Mouse (Mus musculus) neural tube, embryonic 13.5 days (tissue): ENCODE measurements around the gene Gm21976. TPM values are rescaled to one million over a fixed set of nuclear protein-coding genes. Genes with fewer than 3 reads are reported as not detected.
A peak's percentile ranks its signal among the peaks of the same experiment; 100 is the strongest.

Experiments
- ATAC-seq: fragments of 200-750 bp; cut with Nextera tagmentation; 2 replicates; pipeline ENCODE4 v1.8.0; 2017; ENCODE audit warnings: low read depth, mild to moderate bottlenecking, moderate TSS enrichment, moderate library complexity
- H3K27ac ChIP-seq: fragments of 300-500 bp; sonication (generic); replicated peaks from 2 replicates; pipeline ENCODE4 v1.5.1; 2015; ENCODE audit warnings: moderate library complexity, mild to moderate bottlenecking, inconsistent platforms
- H3K27me3 ChIP-seq: fragments of 300-500 bp; sonication (generic); 2 replicates; pipeline ENCODE4 v1.6.1; 2015; ENCODE audit warnings: mild to moderate bottlenecking, inconsistent platforms
- H3K36me3 ChIP-seq: fragments of 300-500 bp; sonication (generic); 2 replicates; pipeline ENCODE4 v1.6.1; 2015; ENCODE audit warnings: mild to moderate bottlenecking, inconsistent platforms
- H3K4me1 ChIP-seq: fragments of 300-500 bp; sonication (generic); replicated peaks from 2 replicates; pipeline ENCODE4 v1.6.1; 2015; ENCODE audit warnings: inconsistent platforms
- H3K4me2 ChIP-seq: fragments of 300-500 bp; sonication (generic); 2 replicates; pipeline ENCODE4 v1.6.1; 2015; ENCODE audit warnings: inconsistent platforms, mild to moderate bottlenecking, moderate library complexity
- H3K4me3 ChIP-seq: fragments of 300-500 bp; sonication (generic); 2 replicates; pipeline ENCODE4 v1.5.1; 2015; ENCODE audit warnings: mild to moderate bottlenecking, inconsistent platforms
- H3K9ac ChIP-seq: fragments of 300-500 bp; sonication (generic); 2 replicates; pipeline ENCODE4 v1.6.1; 2015; ENCODE audit warnings: moderate library complexity, mild to moderate bottlenecking, inconsistent platforms
- H3K9me3 ChIP-seq: fragments of 300-500 bp; sonication (generic); 2 replicates; pipeline ENCODE4 v1.6.1; 2016; ENCODE audit warnings: inconsistent platforms
- WGBS: fragments of 180-500 bp; shearing (Covaris S2); methylation state at CpG from one replicate; pipeline ENCODE4 v1.1.7; 2015; 5-methylcytosine and 5-hydroxymethylcytosine counted together
- polyA plus RNA-seq: library from polyadenylated mRNA; unstranded; fragments of >200 nt; fragmentation: Nextera tagmentation; extraction: Ambion mirVana; gene quantifications from 2 replicates; pipeline ENCODE4 v1.2.1, GENCODE M21; 2015

The Gm21976 gene
- not detected in 2 replicates for polyA plus RNA-seq

DNA sequence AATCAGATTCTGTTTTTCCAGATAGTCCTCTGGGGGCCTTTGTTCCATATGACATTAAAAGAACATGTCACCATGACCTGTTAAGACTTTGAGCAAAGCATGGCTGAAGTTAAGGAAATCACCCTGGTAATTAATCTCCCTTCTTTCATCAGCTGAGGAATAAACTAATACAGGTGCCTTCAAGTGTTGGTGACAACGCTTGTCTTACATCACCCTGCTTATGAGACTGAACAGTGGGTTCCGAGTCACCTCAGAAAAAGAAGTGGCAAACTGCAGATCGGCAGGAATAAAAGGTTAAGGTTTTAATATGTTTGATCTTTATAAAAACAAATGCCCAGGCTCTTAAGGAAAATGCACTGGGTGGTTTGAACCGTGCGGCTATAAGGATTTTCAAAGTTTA is at the start of gene Gm21976:
TSS of gene Gm21976 (plus strand) at position 202 of the 400 bp plus-strand sequence.
- Histone ChIP-seq H3K4me1 (no peaks in the 10 kb centered on the region), H3K27ac (no peak within 1 kb of the TSS), H3K9ac (no peak within 1 kb of the TSS), H3K36me3 (peaks cover 17% of the 10 kb centered on the region), H3K27me3 (no peaks in the 10 kb centered on the region), H3K9me3 (no peaks in the 10 kb centered on the region), H3K4me3 (no peak within 1 kb of the TSS), H3K4me2 (no peak within 1 kb of the TSS)
- WGBS = 89% methylated on average over 5 of the region's 5 CpGs
- no peak for ATAC-seq

DNA sequence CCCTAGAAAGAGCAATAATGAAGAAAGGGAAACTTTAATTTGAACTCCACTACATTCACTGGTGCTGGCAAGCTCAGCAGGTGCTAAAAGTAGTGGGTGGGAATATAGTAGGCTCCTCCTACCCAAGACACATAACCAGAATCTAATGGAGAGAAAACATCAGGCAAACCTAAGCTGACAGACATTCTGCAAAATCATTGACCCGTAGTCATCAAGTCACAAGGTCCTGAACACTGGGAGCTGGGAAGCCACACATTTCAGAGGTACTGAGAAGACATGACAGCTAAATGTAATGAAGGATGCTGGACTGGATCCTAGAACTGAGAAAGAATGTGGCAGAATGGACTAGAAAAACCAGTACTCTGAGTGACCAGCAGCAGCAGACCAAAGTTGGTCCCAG is 49.2 kb upstream of the Gm21976 start:
- Histone ChIP-seq H3K4me1 (no peaks in the 10 kb centered on the region), H3K4me2 (no peak overlapping the region), H3K27me3 (no peaks in the 10 kb centered on the region), H3K9ac (no peak overlapping the region), H3K27ac (no peak overlapping the region), H3K9me3 (no peaks in the 10 kb centered on the region), H3K4me3 (no peak overlapping the region), H3K36me3 (no peaks in the 10 kb centered on the region)
- ATAC-seq = no peak
- WGBS = 92% methylated on average over 1 of the region's 1 CpGs

DNA sequence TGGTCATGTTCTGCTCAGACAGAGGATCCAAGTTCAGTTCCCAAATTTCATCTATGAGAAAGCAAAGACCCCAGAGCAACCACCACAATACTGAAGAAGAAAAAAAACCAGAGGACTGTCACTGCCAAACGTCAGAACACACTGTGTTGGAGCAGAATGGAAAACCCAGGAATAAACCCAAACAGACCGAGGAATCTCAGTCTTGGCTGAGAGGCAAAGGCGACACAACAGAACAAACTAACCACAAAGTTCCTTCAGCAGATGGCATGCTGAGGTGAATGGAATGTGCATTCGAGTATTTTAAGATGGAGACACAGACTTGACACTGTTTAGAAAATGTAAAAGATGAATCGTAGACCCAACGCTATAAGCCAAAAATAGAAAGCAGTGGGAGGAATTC is 44.2 kb upstream of the Gm21976 start:
- no peak overlapping the region for H3K4me2 ChIP-seq
- ATAC-seq = no peak
- 84% methylated on average over 6 of the region's 6 CpGs for WGBS
- H3K27ac ChIP-seq = no peak overlapping the region
- no peaks in the 10 kb centered on the region for H3K36me3 ChIP-seq
- no peaks in the 10 kb centered on the region for H3K4me1 ChIP-seq
- H3K9me3 ChIP-seq = no peaks in the 10 kb centered on the region
- no peaks in the 10 kb centered on the region for H3K27me3 ChIP-seq
- H3K4me3 ChIP-seq = no peak overlapping the region
- H3K9ac ChIP-seq = no peak overlapping the region

DNA sequence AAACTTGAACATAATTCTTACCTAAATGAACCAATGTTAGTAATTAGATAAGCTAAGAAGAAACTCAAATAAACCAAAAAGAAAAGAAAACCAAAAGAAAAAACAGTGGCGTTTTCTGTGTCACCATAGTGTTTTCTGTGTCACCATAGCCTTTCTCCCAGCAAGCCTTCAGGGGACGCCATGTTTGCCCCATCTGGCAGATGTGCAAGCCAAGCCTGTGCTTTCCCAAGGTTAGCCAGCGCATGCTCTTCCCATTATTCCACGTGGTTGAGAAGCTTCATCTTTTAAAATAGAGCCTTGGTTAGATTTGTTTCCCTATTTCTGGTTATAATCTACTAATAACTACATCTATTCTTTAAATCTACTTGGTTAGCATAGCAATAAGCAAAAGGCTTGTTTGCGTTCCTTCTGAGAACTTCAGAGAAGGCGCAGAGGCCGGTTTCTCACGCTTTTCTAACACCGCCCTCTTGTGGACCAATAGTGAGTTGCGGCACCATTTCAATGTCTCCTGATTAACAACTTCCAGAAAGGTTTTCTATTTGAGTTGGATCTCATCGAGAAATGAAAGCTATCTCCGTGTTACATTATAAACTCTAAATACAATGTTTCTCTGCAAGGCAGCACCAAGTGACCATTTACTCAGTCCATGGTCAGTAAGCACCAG is 39.6 kb upstream of the Gm21976 start:
- no peak for ATAC-seq
- no peaks in the 10 kb centered on the region for H3K9me3 ChIP-seq
- no peaks in the 10 kb centered on the region for H3K27me3 ChIP-seq
- H3K4me3 ChIP-seq = no peak overlapping the region
- WGBS = 17% methylated on average over 12 of the region's 12 CpGs
- H3K4me1 ChIP-seq = peaks cover 5% of the 10 kb centered on the region; the same call in 1 of the 2 replicates
- no peak overlapping the region for H3K4me2 ChIP-seq
- H3K9ac ChIP-seq = no peak overlapping the region
- no peak overlapping the region for H3K27ac ChIP-seq
- no peaks in the 10 kb centered on the region for H3K36me3 ChIP-seq

DNA sequence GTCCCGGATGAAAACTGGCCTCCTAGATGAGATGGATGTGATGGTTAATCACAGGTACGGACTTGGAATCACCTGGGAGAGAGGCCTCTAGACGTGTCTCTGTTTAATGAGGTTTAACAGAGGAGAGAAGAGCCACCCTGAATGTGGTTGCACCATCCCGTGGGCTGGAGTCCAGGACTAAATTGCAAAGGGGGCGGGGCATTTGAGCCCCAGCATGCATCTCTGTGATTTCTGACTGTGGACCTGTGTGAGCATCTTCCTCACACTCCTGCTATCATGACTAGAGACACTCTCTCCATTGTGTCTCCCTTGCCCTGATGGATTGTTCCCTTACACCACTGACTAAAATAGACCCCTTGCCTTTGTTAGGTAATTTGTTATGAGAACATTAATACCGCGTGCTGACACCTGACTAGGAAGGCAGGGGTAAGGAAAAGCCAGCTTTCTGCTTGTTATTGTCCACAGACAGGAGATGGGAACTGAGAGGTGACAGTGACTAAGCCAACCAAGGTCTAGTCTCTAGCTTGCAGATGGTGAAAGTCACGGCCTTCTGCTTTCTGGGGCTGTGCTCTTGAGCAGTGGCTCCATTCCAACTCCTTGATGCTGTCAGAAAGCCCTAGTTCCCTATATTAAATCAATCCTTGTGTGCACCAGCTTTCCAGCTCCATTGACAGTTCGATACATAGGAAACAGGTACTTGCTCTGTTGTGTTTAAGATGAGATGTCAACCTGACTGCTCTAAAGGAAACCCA is 38.0 kb upstream of the Gm21976 start:
- Histone ChIP-seq H3K27ac (no peak overlapping the region), H3K4me3 (no peak overlapping the region), H3K4me1 (peaks cover 5% of the 10 kb centered on the region; the same call in 1 of the 2 replicates), H3K27me3 (no peaks in the 10 kb centered on the region), H3K9ac (no peak overlapping the region), H3K9me3 (no peaks in the 10 kb centered on the region), H3K36me3 (no peaks in the 10 kb centered on the region), H3K4me2 (no peak overlapping the region)
- no peak for ATAC-seq
- 71% methylated on average over 9 of the region's 9 CpGs for WGBS

DNA sequence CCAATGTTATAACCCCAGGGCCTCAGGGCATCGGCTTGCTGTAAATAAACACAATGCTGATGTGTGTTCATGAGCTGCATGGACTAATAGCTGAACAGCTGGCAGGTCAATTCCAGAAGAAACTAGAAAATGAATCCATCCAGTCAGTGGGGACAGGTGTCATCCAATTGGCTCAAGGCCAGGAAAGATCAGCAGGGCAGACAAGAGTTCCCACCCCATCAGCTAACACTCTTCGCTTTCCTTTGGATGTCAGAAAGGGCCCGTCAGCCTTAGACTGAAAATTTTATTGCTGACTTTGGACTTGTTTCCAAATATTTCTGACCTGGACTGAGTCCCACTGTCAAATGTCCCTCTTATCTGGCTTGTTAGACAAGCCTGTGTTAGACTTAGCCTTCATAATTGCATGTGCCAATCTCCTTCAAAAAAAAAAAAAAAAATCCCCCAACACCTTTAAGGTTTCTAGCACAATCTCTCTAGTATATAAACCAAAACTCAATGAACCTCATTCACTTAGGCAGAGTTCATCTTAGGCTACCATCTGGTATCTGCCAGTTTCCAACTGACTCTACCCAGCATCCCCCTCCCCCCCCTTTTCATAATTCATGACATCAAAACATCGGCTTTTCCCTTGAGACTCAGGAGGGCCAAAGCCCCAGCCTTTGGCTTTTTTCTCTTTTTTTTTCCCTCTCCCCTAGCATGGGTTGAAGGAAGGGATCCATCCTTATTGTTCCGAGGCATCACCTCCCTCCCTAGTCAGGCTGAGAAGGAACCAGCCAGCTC is 34.9 kb upstream of the Gm21976 start:
- Histone ChIP-seq H3K36me3 (peaks cover 25% of the 10 kb centered on the region), H3K9me3 (no peaks in the 10 kb centered on the region), H3K27me3 (no peaks in the 10 kb centered on the region), H3K4me3 (no peak overlapping the region), H3K4me2 (no peak overlapping the region), H3K4me1 (peaks cover 5% of the 10 kb centered on the region; the same call in 1 of the 2 replicates), H3K27ac (no peak overlapping the region), H3K9ac (no peak overlapping the region)
- WGBS = 54% methylated on average over 5 of the region's 5 CpGs
- ATAC-seq = no peak; the same call in 1 of the 2 replicates

DNA sequence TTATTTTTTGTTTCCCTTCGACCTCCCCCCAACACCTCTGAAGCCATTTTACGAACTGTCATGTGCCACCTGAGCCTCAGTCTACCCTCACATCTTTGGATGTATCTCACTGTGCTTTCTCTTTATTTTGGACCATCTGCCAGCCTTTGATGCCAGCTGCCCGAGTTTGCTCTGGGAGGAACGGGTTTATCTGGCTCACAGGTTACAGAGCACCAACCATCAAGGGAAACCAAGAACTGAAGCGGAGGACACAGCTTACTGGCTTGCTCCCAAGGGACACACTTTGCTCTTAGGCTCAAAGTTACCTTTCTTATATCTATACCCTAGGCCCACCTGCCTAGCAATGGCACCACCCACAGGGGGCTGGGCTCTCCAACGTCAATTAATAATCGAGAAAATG is 34.3 kb upstream of the Gm21976 start:
- Histone ChIP-seq H3K27me3 (no peaks in the 10 kb centered on the region), H3K4me2 (no peak overlapping the region), H3K27ac (no peak overlapping the region), H3K9me3 (no peaks in the 10 kb centered on the region), H3K4me3 (no peak overlapping the region), H3K9ac (no peak overlapping the region), H3K4me1 (peaks cover 5% of the 10 kb centered on the region; the same call in 1 of the 2 replicates), H3K36me3 (peaks cover 31% of the 10 kb centered on the region)
- 54% methylated on average over 7 of the region's 7 CpGs for WGBS
- no peak for ATAC-seq

DNA sequence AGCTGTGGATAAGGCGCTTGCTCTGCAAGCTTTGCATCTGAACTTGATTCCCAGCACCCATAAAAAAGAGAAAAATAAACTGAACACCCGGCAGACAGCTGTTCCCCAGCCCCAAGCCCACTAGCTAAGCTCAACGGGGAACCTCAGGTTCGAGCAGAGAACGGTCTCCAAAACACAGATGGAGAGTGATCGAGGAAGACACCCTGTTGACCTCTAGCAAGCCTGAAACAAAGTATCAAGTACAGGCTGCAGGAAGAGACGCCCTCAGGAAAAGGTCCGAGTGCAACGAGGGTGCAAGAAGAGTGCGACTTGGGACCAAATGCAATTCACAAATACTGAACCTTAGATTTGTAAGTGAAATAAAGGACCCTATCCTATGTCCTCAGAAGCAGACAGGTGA is 30.1 kb upstream of the Gm21976 start:
- Histone ChIP-seq H3K4me1 (peaks cover 1% of the 10 kb centered on the region; the same call in 1 of the 2 replicates), H3K27ac (no peak overlapping the region), H3K4me3 (no peak overlapping the region), H3K36me3 (peaks cover 69% of the 10 kb centered on the region), H3K27me3 (no peaks in the 10 kb centered on the region), H3K9ac (no peak overlapping the region), H3K4me2 (no peak overlapping the region), H3K9me3 (no peaks in the 10 kb centered on the region)
- ATAC-seq = no peak
- WGBS = 86% methylated on average over 10 of the region's 10 CpGs

DNA sequence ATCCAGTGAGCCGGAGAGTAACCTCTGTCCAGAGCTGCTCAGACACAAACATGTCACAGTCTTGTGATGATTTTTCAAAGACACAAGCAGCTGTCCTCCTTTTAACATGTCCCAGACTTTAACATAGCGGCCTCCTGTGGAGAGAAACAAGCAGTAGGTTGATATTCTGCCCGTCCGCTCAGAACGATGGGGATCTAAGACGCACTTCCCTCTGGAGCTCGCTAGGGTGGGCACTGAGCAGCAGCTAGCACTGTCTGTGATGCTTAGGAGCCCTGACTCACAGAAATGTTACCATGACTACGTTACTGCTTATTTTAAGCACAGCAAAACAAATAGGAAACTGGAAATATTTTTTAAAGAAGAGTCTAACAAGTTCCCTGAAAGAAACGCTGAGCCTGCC is 24.8 kb upstream of the Gm21976 start:
- Histone ChIP-seq H3K4me1 (no peaks in the 10 kb centered on the region), H3K36me3 (peaks cover 85% of the 10 kb centered on the region), H3K9ac (no peak overlapping the region), H3K27ac (no peak overlapping the region), H3K4me3 (no peak overlapping the region), H3K9me3 (no peaks in the 10 kb centered on the region), H3K27me3 (no peaks in the 10 kb centered on the region), H3K4me2 (no peak overlapping the region)
- 78% methylated on average over 9 of the region's 9 CpGs for WGBS
- no peak for ATAC-seq

DNA sequence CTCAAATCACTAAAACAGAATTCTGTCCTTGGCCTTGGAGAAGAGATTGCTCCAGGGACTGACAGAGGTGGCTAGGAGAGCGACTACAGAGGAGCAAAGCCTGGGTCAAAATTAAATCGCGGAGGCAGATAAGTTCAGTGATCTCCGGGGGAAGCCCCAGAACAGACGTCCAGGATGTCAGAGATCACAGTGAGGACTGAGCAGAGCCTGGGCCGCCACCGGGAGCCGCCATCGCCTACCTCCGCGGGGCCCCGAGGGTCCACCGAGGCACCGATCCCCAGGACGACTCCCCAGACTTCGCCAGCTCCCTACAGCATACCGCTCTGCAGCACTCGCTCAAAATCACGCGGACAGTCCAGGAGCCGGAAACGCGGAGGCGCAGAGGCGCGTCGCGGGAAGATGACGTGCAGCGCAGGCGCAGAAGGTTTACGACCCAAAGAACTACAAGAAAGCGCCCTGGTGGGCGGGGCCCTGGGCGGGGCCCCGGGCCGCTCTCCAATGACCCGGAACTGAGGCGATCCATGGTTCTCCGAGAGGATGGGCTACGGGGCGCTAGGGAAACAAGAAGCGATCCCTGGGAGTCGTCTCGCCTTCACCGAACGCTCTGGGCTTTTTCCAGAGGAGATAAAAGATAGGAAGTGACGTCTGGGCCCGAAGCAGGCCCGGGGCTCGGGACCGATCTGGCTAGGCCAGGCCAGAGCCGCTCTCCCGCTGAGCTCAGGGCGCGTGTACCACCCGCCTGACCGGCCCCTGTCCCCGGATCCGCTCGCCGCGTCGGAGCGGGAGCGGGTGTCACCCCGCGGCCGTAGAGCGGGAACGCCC is 16.8 kb upstream of the Gm21976 start, which contains the start of the genes Utp15 and Ankra2:
TSS of gene Utp15 (minus strand) at position 406 of the 822 bp plus-strand sequence.
TSS of gene Ankra2 (plus strand) at position 439 of the 822 bp plus-strand sequence.
- H3K27me3 ChIP-seq = no peaks in the 10 kb centered on the region
- under 1% methylated on average over 71 of the region's 71 CpGs for WGBS
- peak within 1 kb of the TSS; percentile 95 for H3K4me2 ChIP-seq
- H3K4me1 ChIP-seq = peaks cover 29% of the 10 kb centered on the region
- peaks cover 26% of the 10 kb centered on the region for H3K36me3 ChIP-seq
- ATAC-seq = peak; percentile 99
- H3K27ac ChIP-seq = peak within 1 kb of the TSS; percentile 93
- peak within 1 kb of the TSS; percentile 80 for H3K4me3 ChIP-seq
- H3K9me3 ChIP-seq = no peaks in the 10 kb centered on the region
- H3K9ac ChIP-seq = peak within 1 kb of the TSS; percentile 89

DNA sequence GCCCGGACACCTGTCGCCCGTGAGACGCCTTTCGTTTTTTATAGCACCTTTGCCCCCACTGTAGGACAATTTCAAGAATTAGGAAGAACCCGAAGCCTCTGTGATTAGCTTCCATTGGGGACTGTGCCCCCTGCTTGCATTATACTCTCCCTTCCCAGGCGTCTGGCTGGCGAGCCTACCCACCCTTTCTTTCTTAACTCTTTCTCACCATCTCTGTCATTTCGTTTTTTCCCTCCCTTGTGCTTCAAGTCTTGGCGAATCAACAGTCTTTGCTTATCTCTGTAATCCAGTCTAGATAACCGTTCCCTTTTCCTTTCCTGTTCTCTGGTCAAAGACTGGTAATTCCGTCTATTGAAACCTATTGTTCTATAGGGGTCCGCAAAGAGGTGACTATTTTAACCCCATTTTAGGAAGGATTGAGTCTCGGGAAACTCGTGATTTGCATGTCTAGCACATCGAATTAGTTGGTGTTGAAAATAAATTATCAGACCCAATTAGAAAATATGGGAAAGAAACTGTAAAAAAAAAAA is 16.2 kb upstream of the Gm21976 start:
- Histone ChIP-seq H3K27me3 (no peaks in the 10 kb centered on the region), H3K4me3 (peak overlapping the region; percentile 80), H3K27ac (peak overlapping the region; percentile 93), H3K4me1 (peaks cover 29% of the 10 kb centered on the region), H3K9ac (peak overlapping the region; percentile 89), H3K9me3 (no peaks in the 10 kb centered on the region), H3K36me3 (peaks cover 27% of the 10 kb centered on the region), H3K4me2 (peak overlapping the region; percentile 59)
- under 1% methylated on average over 16 of the region's 16 CpGs for WGBS
- ATAC-seq = peak; percentile 70
